Mouse (Mus musculus) midbrain, embryonic 10.5 days (tissue): Measurements from ENCODE around the gene Fbxo48. TPM values are rescaled to one million over a fixed set of nuclear protein-coding genes. Genes with fewer than 3 reads are reported as not detected.

Experiments
- DNase-seq: peaks from one replicate; pipeline ENCODE4 v3.0.0-alpha.2; 2017; ENCODE audit warnings: low spot score
- H3K27ac ChIP-seq: fragments of 300-500 bp; sonication (generic); replicated peaks from 2 replicates; pipeline ENCODE4 v1.5.1; 2016; ENCODE audit warnings: mild to moderate bottlenecking
- H3K27me3 ChIP-seq: fragments of 300-500 bp; sonication (generic); 2 replicates; pipeline ENCODE4 v1.6.1; 2016; ENCODE audit warnings: low read depth, mild to moderate bottlenecking; ENCODE audit not compliant: poor library complexity, severe bottlenecking
- H3K36me3 ChIP-seq: fragments of 300-500 bp; sonication (generic); 2 replicates; pipeline ENCODE4 v1.6.1; 2016; ENCODE audit warnings: mild to moderate bottlenecking, moderate library complexity
- H3K4me1 ChIP-seq: fragments of 300-500 bp; sonication (generic); 2 replicates; pipeline ENCODE4 v1.6.1; 2016
- H3K4me3 ChIP-seq: fragments of 300-500 bp; sonication (generic); 2 replicates; pipeline ENCODE4 v1.5.1; 2016; ENCODE audit warnings: mild to moderate bottlenecking, moderate library complexity
- H3K9me3 ChIP-seq: fragments of 300-500 bp; sonication (generic); replicated peaks from 2 replicates; pipeline ENCODE4 v1.6.1; 2016; ENCODE audit warnings: mild to moderate bottlenecking
- WGBS: fragments of 180-500 bp; shearing (Covaris S2); methylation state at CpG from one replicate; pipeline ENCODE4 v1.1.7; 2016; 5-methylcytosine and 5-hydroxymethylcytosine counted together
- polyA plus RNA-seq: library from polyadenylated mRNA; unstranded; fragments of >200 nt; fragmentation: Nextera tagmentation; extraction: Ambion mirVana; gene quantifications from 2 replicates; pipeline ENCODE4 v1.2.1, GENCODE M21; 2016

The Fbxo48 gene
- polyA plus RNA-seq, 1 experiment from 2014 or later: 2.1 TPM

- H3K4me1 ChIP-seq: peaks cover 13% of the 10 kb centered on the region
- H3K36me3 ChIP-seq: no peaks in the 10 kb centered on the region
- no peak overlapping the region for H3K4me3 ChIP-seq
- WGBS: 92% methylated on average over 4 of the region's 4 CpGs
- DNase-seq: no peak
- H3K27ac ChIP-seq: no peak overlapping the region
- no peaks in the 10 kb centered on the region for H3K9me3 ChIP-seq
- H3K27me3 ChIP-seq: no peaks in the 10 kb centered on the region
Observed at GRCm38 (mm10) chr11:16943016-16943415, 8.2 kb upstream of the Fbxo48 start.

- Histone ChIP-seq H3K27ac (no peak overlapping the region), H3K4me1 (peaks cover 23% of the 10 kb centered on the region), H3K4me3 (no peak overlapping the region), H3K27me3 (no peaks in the 10 kb centered on the region), H3K36me3 (peaks cover 9% of the 10 kb centered on the region; the same call in 1 of the 2 replicates), H3K9me3 (no peaks in the 10 kb centered on the region)
- WGBS: 19% methylated on average over 1 of the region's 1 CpGs
- DNase-seq: no peak
Observed at GRCm38 (mm10) chr11:16948756-16949155, 2.4 kb upstream of the Fbxo48 start.

DNA sequence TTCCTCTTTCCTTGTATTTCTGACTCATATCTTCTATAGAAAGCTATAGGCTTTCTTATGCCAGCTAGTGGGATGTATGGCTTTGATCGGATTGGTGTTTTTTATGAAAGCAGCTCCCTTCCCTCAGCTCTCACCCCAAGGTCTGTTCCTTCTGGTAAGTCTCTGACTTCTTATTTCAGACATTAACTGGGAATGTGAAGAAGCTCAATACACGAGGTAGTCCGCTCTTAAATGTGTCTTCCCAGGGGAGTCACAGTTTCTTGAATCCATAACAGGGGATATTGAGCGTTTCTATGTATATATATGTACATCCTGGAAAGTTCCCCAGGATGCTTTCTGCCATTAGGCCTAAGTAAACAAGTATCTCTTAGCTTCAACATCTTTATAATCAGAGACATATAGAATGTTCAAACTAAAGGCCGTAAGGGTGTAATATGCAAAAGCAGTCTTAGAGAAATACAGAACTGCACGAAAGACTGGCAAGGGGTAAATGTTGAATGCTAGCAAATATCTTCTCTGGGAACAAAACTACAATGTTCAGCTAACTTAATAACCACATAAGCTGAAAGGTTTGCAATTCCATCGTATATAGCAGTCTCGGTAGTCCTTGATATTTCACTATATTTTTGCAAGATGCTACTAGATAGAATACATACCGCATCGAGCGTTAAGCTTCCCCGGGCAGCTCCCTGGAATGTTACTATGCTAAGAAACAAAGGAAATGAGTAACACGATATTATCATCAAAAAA, 774 bp upstream of the Fbxo48 start:
- Histone ChIP-seq H3K27me3 (no peaks in the 10 kb centered on the region), H3K36me3 (peaks cover 12% of the 10 kb centered on the region; the same call in 1 of the 2 replicates), H3K9me3 (no peaks in the 10 kb centered on the region), H3K4me3 (peak overlapping the region; percentile 72), H3K4me1 (peaks cover 23% of the 10 kb centered on the region), H3K27ac (peak overlapping the region; percentile 84)
- 61% methylated on average over 13 of the region's 13 CpGs for WGBS
- no peak for DNase-seq

GRCm38 (mm10) chr11:16951761-16952010, 511 bp downstream of the Fbxo48 start:
- H3K27ac ChIP-seq: peak overlapping the region; percentile 86
- 8% methylated on average over 9 of the region's 9 CpGs for WGBS
- DNase-seq: no peak

DNA sequence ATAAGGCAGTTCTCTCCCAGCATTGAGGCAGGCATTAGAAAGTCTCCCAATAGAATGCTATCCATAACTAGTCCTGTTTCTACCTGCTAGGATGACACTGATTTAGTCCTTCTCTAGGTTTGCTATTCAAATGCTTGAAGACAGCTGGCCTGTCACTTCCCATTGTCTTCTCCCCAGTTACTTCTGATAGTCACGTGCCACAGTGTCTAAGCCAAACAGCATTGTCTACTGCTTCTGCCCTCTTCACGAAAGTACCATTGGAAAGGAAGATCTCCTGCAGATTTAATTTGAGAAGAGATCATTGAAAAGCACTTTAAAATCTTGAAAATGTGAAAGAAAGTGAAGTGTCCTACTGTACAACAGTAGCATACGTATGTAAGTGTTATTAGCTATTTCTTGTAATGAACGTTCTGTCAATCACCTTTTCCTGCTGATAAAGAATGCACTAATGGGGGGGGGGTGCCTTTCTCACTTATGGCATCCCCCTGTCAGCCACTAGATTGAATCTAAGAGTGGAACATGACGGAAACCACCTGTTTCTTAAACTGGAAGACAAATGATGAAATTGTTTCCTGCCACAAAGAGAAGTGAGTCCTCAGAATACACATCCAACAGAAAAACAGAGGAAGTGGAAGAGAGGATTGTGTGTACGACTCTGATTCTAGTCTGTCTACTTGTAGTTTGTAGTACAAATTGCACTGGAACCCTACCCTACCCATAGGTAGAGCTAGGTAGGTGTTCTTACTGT, 5.1 kb downstream of the Fbxo48 start:
- H3K36me3 ChIP-seq: peaks cover 27% of the 10 kb centered on the region
- no peaks in the 10 kb centered on the region for H3K9me3 ChIP-seq
- H3K27me3 ChIP-seq: no peaks in the 10 kb centered on the region
- 93% methylated on average over 6 of the region's 6 CpGs for WGBS
- H3K4me3 ChIP-seq: no peak overlapping the region
- H3K27ac ChIP-seq: no peak overlapping the region
- H3K4me1 ChIP-seq: peaks cover 14% of the 10 kb centered on the region
- no peak for DNase-seq

More at GRCm38 (mm10) chr11:16951761-16952010, 511 bp downstream of the Fbxo48 start:
- no peaks in the 10 kb centered on the region for H3K9me3 ChIP-seq
- H3K4me1 ChIP-seq: peaks cover 23% of the 10 kb centered on the region
- H3K4me3 ChIP-seq: peak overlapping the region; percentile 72
- no peaks in the 10 kb centered on the region for H3K27me3 ChIP-seq
- peaks cover 20% of the 10 kb centered on the region for H3K36me3 ChIP-seq

GRCm38 (mm10) chr11:16957030-16957429, 5.9 kb downstream of the Fbxo48 start:
- 91% methylated on average over 6 of the region's 6 CpGs for WGBS
- no peak overlapping the region for H3K4me3 ChIP-seq
- peaks cover 6% of the 10 kb centered on the region for H3K4me1 ChIP-seq
- no peaks in the 10 kb centered on the region for H3K27me3 ChIP-seq
- no peak overlapping the region for H3K27ac ChIP-seq
- DNase-seq: no peak
- H3K36me3 ChIP-seq: peaks cover 27% of the 10 kb centered on the region
- no peaks in the 10 kb centered on the region for H3K9me3 ChIP-seq

GRCm38 (mm10) chr11:16958520-16958919, 7.3 kb downstream of the Fbxo48 start:
- Histone ChIP-seq H3K9me3 (no peaks in the 10 kb centered on the region), H3K4me3 (no peak overlapping the region), H3K27ac (no peak overlapping the region), H3K36me3 (peaks cover 21% of the 10 kb centered on the region), H3K27me3 (no peaks in the 10 kb centered on the region), H3K4me1 (no peaks in the 10 kb centered on the region)
- 94% methylated on average over 1 of the region's 1 CpGs for whole genome bisulfite sequencing
- DNase-seq: no peak

DNA sequence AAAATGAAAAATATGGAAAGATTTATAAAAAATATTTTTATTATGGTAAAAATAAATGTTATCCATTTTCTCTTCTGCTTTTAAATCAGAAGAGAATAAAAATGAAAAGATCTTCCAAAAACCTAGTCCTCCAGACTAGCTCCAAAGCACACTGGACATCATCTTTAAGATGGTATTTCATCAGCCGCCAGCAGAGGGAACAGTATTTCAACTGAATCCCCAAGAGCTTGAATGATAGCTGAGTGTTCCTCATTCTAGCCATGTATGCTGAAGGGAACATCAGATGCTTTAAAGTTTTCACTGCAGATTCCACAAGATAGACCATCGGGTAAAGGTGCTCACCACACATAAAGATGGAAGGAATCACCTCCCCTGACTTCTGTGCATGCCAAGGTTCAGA, 16.6 kb downstream of the Fbxo48 start:
- Histone ChIP-seq H3K4me1 (no peaks in the 10 kb centered on the region), H3K36me3 (no peaks in the 10 kb centered on the region), H3K27ac (no peak overlapping the region), H3K4me3 (no peak overlapping the region), H3K9me3 (no peaks in the 10 kb centered on the region), H3K27me3 (no peaks in the 10 kb centered on the region)
- 46% methylated on average over 2 of the region's 2 CpGs for WGBS
- no peak for DNase-seq

- H3K4me3 ChIP-seq: no peak overlapping the region
- WGBS: 80% methylated on average over 2 of the region's 2 CpGs
- no peaks in the 10 kb centered on the region for H3K27me3 ChIP-seq
- DNase-seq: no peak
- no peaks in the 10 kb centered on the region for H3K9me3 ChIP-seq
- no peaks in the 10 kb centered on the region for H3K36me3 ChIP-seq
- no peaks in the 10 kb centered on the region for H3K4me1 ChIP-seq
- H3K27ac ChIP-seq: no peak overlapping the region
Observed at GRCm38 (mm10) chr11:16969650-16970049, 18.5 kb downstream of the Fbxo48 start.

DNA sequence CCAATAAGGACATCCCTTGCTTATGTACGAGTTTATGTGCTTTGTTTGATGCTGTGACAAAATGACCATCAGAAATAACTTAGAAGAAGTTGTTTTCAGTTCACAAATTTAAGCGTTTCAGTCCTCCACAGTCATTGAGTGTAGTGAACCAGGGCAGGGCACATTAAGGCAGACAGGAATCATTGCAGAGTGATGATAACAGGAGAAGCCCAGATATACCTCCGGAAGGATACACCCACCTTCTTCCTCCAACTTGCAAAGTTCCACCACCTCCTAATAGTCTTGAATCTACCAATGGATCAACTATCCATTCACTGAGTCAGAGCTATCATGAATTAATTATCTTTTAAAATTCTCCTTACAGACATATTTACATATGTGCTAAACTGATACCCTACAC, 20.9 kb downstream of the Fbxo48 start:
- H3K9me3 ChIP-seq: no peaks in the 10 kb centered on the region
- H3K27ac ChIP-seq: no peak overlapping the region
- no peak for DNase-seq
- H3K4me1 ChIP-seq: no peaks in the 10 kb centered on the region
- H3K4me3 ChIP-seq: no peak overlapping the region
- no peaks in the 10 kb centered on the region for H3K36me3 ChIP-seq
- H3K27me3 ChIP-seq: no peaks in the 10 kb centered on the region
- 85% methylated on average over 3 of the region's 3 CpGs for WGBS

DNA sequence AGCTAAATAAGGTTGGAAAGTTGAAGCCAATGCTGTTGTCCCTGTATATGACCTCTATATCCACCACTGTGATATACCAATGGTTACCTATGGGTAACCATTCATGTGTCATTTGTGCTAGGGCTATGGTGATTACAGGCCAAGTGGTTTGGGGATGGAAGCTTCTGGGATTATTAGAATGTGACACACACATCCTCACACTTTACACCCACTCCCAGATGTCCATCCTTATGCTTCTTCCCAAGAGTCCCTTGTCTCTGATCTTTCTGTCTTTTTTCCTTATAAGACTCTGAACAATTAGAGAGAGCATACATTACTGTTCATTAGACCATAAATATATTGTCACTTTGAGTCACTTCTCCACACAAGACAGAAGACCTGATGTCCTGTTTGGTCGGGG, 21.9 kb downstream of the Fbxo48 start:
- H3K36me3 ChIP-seq: no peaks in the 10 kb centered on the region
- H3K9me3 ChIP-seq: no peaks in the 10 kb centered on the region
- H3K4me3 ChIP-seq: no peak overlapping the region
- no peaks in the 10 kb centered on the region for H3K4me1 ChIP-seq
- DNase-seq: no peak
- H3K27ac ChIP-seq: no peak overlapping the region
- 84% methylated on average over 1 of the region's 1 CpGs for WGBS
- no peaks in the 10 kb centered on the region for H3K27me3 ChIP-seq

DNA sequence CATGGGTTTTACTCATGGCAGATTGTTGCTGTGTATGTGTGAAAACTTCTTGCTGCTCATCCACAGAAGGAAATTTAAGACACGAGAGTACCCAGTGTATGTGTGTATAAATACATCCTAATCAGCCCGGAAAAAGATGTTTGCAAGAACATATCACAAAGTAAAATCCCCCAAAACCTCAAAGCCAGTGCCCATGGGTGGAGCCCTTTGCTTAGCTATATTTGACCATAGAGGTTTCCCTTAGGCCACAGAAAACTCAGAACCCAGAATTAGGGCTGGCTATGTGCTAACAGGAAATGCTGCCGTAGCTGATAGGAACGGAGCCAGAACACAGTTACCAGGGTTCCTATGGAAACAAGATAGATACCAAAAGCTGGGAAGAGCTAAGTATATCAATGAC, 25.8 kb downstream of the Fbxo48 start:
- Histone ChIP-seq H3K4me3 (no peak overlapping the region), H3K36me3 (no peaks in the 10 kb centered on the region), H3K4me1 (no peaks in the 10 kb centered on the region), H3K27ac (no peak overlapping the region), H3K9me3 (no peaks in the 10 kb centered on the region), H3K27me3 (no peaks in the 10 kb centered on the region)
- no peak for DNase-seq
- WGBS: 86% methylated on average over 4 of the region's 4 CpGs

GRCm38 (mm10) chr11:16977611-16978010, 26.4 kb downstream of the Fbxo48 start:
- Histone ChIP-seq H3K27ac (no peak overlapping the region), H3K27me3 (no peaks in the 10 kb centered on the region), H3K4me1 (no peaks in the 10 kb centered on the region), H3K36me3 (no peaks in the 10 kb centered on the region), H3K4me3 (no peak overlapping the region), H3K9me3 (no peaks in the 10 kb centered on the region)
- 79% methylated on average over 2 of the region's 2 CpGs for WGBS
- no peak for DNase-seq
